Mouse (Mus musculus) ES-Bruce4 (cell line): ENCODE measurements around the gene Rps8. TPM values are rescaled to one million over a fixed set of nuclear protein-coding genes. Genes with fewer than 3 reads are reported as not detected.

Source experiments
- H3K27ac ChIP-seq: 2 replicates; pipeline ENCODE4 v1.5.1; 2012; ENCODE audit warnings: low read length, inconsistent platforms; ENCODE audit not compliant: insufficient read depth
- H3K27me3 ChIP-seq: 2 replicates; pipeline ENCODE4 v1.6.1; 2012; ENCODE audit warnings: mild to moderate bottlenecking, low read length, inconsistent platforms; ENCODE audit not compliant: control insufficient read depth, poor library complexity, insufficient read depth, severe bottlenecking
- H3K36me3 ChIP-seq: 2 replicates; pipeline ENCODE4 v1.6.1; 2012; ENCODE audit warnings: inconsistent platforms, mild to moderate bottlenecking, low read length, moderate library complexity; ENCODE audit not compliant: control insufficient read depth, poor library complexity, insufficient read depth, severe bottlenecking
- H3K4me1 ChIP-seq: one replicate; pipeline ENCODE4 v1.8.1; 2011; ENCODE audit warnings: low read length; ENCODE audit not compliant: control insufficient read depth, insufficient read depth
- H3K4me3 ChIP-seq: 2 replicates; pipeline ENCODE4 v1.5.1; 2011; ENCODE audit warnings: low read depth, mild to moderate bottlenecking, low read length
- H3K9ac ChIP-seq: 2 replicates; pipeline ENCODE4 v1.6.1; 2012; ENCODE audit warnings: low read depth, mild to moderate bottlenecking, inconsistent platforms; ENCODE audit not compliant: poor library complexity, severe bottlenecking
- H3K9me3 ChIP-seq: replicated peaks from 2 replicates; pipeline ENCODE4 v1.6.1; 2012; ENCODE audit warnings: mild to moderate bottlenecking, low read length, inconsistent platforms; ENCODE audit not compliant: control insufficient read depth, poor library complexity, insufficient read depth, severe bottlenecking
- CTCF ChIP-seq: IDR thresholded peaks from one replicate; pipeline ENCODE4 v1.8.1; 2011; ENCODE audit warnings: low read depth, low read length
- EP300 ChIP-seq: IDR thresholded peaks from 2 replicates; pipeline ENCODE4 v1.6.1; 2011; ENCODE audit warnings: low read depth, low read length; ENCODE audit not compliant: insufficient read depth
- POLR2A ChIP-seq: IDR thresholded peaks from one replicate; pipeline ENCODE4 v1.8.1; 2011; ENCODE audit warnings: low read length; ENCODE audit not compliant: insufficient read depth
- polyA plus RNA-seq: library from polyadenylated mRNA; stranded (reverse); fragments of >200 nt; gene quantifications from 2 replicates; pipeline ENCODE4 v1.2.4, GENCODE M21; 2011; ENCODE audit warnings: low read depth; ENCODE audit not compliant: missing spikeins, insufficient read depth, insufficient read length

The Rps8 gene
- polyA plus RNA-seq, 1 experiment = 2,253 TPM

GRCm38 (mm10) chr4:117143023-117143422, 13.0 kb downstream of the Rps8 start:
- Histone ChIP-seq H3K27me3 (no peaks in the 10 kb centered on the region), H3K9me3 (no peaks in the 10 kb centered on the region), H3K4me3 (no peak overlapping the region), H3K9ac (no peak overlapping the region), H3K4me1 (no peaks in the 10 kb centered on the region), H3K27ac (no peak overlapping the region), H3K36me3 (no peaks in the 10 kb centered on the region)
- TF ChIP-seq CTCF (no peak), EP300 (no peak), POLR2A (no peak)

DNA sequence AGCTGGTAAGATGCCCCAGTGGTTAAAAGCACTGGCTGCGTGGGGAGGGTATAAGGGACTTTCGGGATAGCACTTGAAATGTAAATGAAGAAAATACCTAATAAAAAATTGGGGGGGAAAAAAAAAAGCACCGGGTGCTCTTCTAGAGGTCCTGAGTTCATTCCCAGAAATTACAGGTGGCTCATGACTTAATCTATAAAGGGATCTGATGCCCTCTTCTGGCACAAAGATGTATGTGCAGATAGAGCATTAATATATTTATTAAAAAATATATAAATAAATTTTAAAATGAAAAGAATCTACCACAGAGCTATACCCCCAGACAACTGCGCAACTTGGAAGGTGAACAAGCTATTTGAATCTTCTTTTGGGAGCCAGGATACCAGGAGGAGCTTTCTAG, 15.4 kb downstream of the Rps8 start:
- Histone ChIP-seq H3K4me3 (no peak overlapping the region), H3K4me1 (peaks cover 2% of the 10 kb centered on the region), H3K27ac (no peak overlapping the region), H3K9ac (no peak overlapping the region), H3K9me3 (no peaks in the 10 kb centered on the region), H3K27me3 (no peaks in the 10 kb centered on the region), H3K36me3 (no peaks in the 10 kb centered on the region)
- TF ChIP-seq CTCF (no peak), EP300 (no peak), POLR2A (no peak)

DNA sequence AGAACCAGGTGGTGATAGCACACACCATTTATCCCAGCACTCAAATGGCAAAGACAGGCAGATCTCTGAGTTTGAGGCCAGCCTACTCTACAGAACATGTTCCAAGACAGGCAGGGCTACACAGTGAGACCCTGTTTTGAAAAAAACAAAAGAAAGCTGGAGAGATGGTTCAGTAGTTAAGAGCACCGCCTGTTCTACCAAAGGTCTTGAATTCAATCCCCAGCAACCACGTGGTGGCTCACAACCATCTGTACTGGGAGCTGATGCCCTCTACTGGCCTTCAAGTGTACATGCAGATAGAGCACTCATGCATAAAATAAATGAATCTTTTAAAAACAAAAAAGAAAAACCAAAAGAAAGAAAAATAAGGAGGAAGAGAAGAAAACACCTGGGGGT, 16.8 kb downstream of the Rps8 start:
- Histone ChIP-seq H3K27me3 (no peaks in the 10 kb centered on the region), H3K9ac (peak overlapping the region; percentile 39; the same call in 1 of the 2 replicates), H3K36me3 (no peaks in the 10 kb centered on the region), H3K9me3 (no peaks in the 10 kb centered on the region), H3K4me3 (no peak overlapping the region), H3K27ac (peak overlapping the region; percentile 92), H3K4me1 (peaks cover 4% of the 10 kb centered on the region)
- TF ChIP-seq POLR2A (no peak), EP300 (0 out of 2 replicates have a peak, but pooled peaks have one; percentile 21), CTCF (peak; percentile 73)

DNA sequence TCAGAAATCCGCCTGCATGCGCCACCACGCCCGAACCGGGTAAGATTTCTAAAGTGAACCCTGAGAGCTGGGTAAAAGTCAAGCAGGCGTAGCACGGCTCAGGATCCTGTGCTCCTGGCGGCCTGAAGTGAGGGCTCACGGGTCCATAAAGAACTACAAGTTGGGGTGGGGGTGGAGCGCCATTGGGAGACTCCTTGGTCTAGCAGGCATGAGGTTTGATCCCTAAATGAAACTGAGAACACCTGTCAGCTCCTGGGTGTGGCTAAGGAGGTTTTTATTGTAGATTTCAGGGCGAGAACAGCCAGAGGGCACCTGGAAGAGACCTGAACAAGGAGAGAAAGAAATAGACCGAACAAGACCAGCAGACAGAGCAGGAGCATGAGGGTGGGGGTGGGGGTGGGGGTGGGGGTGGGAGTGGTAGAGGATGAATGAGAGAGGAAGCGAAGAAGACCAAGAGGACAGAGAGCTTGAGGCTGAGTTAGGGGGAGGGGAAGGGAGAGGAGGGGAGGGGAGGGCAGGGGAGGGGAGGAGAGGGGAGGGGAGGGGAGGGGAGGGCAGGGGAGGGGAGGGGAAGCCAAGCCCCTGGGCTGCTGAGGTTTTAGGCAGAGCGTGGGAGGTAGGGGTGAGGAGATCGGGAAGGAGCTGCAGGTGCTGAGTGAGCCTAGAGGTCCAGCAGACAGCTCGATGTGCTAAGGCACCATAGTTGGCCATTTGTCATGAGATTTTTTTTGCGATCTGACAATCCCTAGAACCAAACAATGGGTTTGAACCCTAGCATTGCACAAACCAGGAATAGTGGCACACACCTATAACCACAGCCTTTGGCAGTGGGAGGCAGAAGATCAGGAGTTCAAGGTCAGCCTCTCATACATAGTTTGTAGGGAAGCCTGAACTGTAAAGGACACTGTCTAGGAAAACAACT, 17.5 kb downstream of the Rps8 start:
- Histone ChIP-seq H3K27ac (peak overlapping the region; percentile 92), H3K27me3 (no peaks in the 10 kb centered on the region), H3K4me1 (peaks cover 4% of the 10 kb centered on the region), H3K4me3 (no peak overlapping the region), H3K9ac (peak overlapping the region; percentile 39; the same call in 1 of the 2 replicates), H3K36me3 (no peaks in the 10 kb centered on the region), H3K9me3 (no peaks in the 10 kb centered on the region)
- no peak for TF ChIP-seq CTCF
- peak; percentile 75; the same call in 1 of the 2 replicates for TF ChIP-seq EP300

GRCm38 (mm10) chr4:117136034-117136433, 20.0 kb downstream of the Rps8 start:
- no peak overlapping the region; the same call in 1 of the 2 replicates for H3K4me3 ChIP-seq
- no peaks in the 10 kb centered on the region for H3K27me3 ChIP-seq
- H3K27ac ChIP-seq = peak overlapping the region; percentile 81
- H3K4me1 ChIP-seq = peaks cover 4% of the 10 kb centered on the region
- TF ChIP-seq EP300 (peak; percentile 81), CTCF (no peak)
- H3K9me3 ChIP-seq = no peaks in the 10 kb centered on the region
- H3K36me3 ChIP-seq = no peaks in the 10 kb centered on the region
- H3K9ac ChIP-seq = peak overlapping the region; percentile 50

- H3K27me3 ChIP-seq = no peaks in the 10 kb centered on the region
- H3K4me1 ChIP-seq = peaks cover 10% of the 10 kb centered on the region
- peak overlapping the region; percentile 58 for H3K27ac ChIP-seq
- H3K9me3 ChIP-seq = no peaks in the 10 kb centered on the region
- H3K36me3 ChIP-seq = no peaks in the 10 kb centered on the region
- TF ChIP-seq CTCF = no peak
- TF ChIP-seq POLR2A = no peak
- H3K9ac ChIP-seq = 0 out of 2 replicates have a peak overlapping the region, but pooled peaks have one; percentile 15
- H3K4me3 ChIP-seq = peak overlapping the region; percentile 74
Observed at GRCm38 (mm10) chr4:117134601-117134995, 21.4 kb downstream of the Rps8 start.
